Mouse (Mus musculus): ENCODE measurements around the gene Smg1.

Gene Smg1

DNA sequence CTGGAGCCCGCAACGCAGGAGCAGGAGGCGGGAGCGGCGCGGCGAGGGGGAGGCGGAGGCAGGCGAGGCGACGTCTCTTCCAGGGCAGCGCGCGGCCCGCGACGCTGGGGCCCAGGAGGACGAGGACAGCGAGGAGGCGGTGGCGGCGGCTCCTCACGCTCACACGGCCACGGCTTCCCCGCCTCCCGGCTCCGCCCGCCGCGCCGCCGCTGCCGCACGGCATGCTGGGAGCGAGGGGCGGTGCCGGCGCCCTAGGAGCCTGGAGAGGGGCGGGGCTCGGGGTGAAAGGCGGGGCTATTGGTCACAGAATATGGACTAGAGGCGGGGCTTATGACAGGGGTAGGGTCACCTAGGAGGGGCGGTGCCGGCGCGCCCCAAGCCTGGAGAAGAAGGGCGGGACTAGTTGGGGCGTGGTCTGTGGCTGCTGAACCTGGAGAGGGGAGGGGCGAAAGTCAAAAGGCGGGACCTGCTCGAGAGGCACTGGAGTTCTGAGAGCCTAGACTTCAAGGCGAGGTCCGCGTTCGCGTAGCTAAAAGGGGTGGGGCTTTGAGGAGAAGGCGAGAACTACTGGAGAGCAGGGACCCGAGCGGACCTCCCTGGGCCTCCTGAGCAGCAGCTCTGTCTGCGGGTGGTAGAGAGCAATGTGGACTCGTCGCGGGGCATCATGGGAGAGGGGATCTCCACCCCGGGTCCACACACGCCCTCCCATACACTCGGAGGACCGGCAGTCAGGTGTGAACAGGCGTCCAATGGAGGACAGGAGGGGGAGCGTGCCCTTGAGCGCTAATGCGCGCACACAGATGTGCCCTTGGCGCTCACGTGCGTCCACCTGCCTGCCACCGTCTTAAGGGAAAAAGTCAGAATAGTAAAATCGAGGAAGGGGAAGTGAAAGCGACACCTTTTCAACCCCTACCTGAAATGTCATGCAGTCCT is at the start of gene Smg1:
Gene Smg1, minus strand, starts transcription at position 218 of the 933 bp plus-strand sequence.
- DNase-seq (ENCODE audit: low spot score) = peak; percentile 98

DNA sequence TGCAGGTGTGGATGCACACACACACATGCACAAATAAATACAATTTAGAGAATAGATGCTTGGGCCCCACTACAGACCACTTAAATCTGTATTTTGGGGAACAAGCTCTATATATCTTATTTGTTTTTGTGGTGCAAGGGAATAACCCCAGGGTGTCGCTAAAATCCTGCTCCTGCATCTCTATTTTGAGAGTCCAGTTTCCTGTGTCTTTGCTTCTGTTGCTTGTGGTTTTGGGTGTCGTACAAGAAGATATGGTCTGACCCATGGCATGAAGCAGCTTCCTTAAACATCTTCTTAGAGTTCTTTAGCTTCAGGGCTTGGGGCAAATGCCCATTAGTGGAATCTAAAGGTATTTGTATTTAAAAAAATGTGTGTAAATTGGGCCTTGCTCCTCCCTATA is 39.7 kb upstream of the Smg1 start:
- no peak for DNase-seq (ENCODE audit: low spot score)

DNA sequence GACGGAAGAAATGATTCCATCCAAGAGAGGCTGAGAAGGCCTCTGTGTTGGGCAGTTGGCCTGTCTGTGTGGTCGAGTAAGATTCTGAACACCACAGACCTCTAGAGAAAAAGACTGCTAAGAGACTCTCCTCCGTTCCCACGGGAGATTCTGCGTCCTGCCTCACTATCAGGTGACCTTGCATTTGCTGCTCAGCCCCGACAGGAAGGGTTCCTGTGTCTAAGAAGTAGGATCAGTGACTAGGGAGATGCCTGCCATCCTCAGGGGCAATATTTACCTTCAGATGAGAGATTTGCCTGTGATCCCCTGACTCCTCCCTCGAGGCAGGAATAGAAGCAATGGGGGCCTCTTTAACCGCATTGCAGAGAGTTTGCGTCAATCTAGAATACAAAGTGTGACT is 39.1 kb upstream of the Smg1 start:
- DNase-seq (ENCODE audit: low spot score) = no peak

DNA sequence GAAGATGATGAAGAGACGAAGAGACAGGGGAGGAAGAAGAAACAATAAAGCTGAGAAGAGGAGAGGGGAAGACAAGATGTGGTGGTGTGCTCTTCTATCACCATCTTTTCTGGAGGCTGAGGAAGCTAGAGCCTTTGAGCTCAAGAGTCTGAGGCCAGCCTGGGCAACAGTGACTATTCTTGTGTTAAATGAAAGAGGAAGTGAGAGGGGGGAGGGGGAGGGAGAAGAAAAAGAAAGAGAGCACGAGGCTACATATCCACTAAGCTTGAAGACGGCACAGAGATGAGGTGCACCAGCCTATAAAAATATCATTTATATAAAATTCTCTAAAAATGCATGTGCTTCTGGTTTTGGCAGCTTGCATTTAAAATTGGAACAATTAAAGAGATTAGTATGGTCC is 36.1 kb upstream of the Smg1 start:
- no peak for DNase-seq (ENCODE audit: low spot score)

DNA sequence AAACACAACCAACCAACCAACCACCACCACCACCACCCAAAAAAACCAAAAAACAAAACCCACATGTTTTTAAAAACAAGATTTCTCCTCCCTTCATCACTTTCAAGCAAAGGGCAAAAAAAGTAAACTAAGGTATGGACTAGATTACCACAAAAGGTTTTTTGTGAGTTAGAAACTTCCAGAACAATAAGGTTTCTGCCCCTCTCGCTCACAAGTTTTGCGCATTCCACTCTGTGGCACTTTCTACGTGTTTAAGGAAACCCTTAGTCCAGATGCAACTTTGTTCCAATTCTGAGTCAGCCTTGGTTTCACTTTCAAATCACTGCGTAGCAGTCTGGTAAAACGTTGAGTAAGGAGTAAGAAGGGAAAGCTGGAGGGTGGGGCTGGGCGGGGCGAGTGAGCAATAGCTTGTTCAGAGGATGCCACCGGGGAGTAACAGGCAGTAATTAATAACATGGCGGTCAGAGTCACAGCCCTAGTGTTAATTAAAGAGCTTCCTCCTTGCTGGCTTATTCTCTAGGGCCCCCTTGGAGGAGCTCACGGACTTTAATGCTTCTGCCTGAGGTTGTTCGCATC is 34.0 kb upstream of the Smg1 start:
- no peak for DNase-seq (ENCODE audit: low spot score)

DNA sequence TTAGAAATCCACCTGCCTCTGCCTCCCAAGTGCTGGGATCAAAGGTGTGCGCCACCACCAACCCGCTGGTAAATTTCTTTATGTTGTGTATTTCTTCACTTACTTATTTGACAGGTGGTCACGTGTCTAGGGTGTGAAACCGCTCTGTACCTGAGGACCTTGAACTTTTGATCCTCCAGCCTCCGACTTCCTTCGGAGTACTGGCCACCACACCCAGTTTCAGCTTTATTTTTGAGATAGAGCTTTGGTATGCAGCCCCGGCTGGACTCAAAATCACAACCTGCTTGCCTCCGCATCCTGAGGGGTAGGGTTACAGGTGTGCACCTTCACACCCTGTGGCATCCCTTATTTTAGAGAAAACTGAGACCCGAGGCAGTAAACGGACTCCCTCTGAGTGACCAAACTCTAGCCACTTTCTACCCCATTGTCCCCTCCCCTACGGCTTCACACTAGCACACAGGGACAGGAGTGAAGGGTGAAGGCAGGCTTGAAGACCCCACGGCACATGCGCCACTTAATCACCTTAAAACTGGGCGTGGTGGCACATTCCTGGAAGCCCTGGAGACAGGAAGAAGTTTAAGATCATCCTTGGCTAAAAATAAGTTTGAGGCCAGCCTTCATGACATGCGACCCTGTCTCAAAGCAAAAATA is 33.3 kb upstream of the Smg1 start:
- no peak for DNase-seq (ENCODE audit: low spot score)

DNA sequence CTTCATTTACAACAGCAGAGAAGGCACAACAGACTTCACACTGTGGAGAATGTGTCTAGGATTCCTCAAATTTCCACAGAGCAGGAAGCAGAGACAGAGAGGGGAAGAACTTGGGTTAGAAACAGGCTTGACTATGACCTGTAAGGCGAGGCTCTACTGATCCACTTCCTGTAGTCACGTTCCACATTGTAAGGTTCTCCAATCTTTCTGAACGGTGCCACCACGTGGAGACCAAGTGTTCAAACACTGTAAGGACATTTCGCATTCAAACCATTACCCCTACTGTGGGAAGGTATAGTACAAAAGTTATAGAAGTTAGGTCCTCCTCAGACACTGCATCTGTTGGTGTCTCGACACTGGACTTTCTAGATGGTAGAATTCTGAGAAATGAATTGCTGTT is 31.8 kb upstream of the Smg1 start:
- no peak for DNase-seq (ENCODE audit: low spot score)

DNA sequence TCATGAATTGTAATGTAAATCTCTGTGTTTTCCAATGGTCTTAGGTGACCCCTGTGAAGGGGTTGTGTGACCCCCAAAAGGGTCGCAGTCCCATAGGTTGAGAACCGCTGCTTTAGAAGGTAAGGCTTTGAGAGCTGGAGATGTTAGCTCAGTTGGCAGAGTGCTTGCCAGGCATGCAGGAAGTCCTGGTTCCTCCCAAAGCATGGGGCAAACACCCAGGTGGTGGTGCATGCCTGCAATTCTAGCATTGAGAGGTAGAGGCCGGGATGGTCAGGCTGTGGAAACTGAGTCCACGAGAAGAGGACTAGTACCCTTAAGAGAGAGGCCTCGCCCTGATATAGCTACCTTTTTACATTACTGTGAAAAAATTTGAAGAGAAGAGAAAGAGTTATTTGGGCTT is 31.4 kb upstream of the Smg1 start:
- DNase-seq (ENCODE audit: low spot score) = no peak

DNA sequence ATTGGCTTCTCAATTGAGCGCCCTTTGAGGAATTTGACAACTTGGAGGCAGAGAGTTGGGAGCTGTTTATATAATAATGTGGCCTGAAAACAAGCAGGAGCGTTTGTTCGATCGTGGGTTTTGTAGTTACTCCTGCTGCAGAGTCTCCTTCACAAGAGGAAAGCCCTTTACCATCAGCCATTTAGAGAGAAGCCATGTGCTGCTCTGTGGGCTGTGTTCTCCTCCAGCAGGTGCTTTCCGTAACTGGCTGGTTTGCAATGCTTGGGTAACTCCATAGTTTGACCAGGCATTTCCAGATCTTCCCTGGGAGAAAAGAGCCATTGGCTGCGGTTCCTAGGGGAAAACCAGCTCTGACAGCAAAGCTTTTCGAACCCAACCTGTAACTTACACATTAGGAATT is 30.7 kb upstream of the Smg1 start:
- no peak for DNase-seq (ENCODE audit: low spot score)

DNA sequence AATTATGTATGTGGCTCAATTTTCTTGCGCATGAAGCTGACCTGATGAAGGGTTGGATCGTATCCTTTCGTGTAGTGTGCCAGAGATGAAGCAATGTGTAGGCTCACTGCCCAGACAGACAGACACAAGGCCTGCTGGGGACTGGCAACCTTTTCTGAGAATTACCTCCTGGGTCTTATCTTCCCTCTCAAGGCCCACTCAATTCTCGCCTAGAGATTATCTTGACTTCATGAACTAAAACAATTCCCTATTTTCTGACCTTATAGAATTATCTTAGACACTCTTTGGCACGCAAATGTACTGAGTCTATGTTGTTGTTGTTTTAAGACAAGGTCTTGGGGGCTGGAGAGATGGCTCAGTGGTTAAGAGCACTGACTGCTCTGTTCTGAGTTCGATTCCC is 22.6 kb upstream of the Smg1 start:
- no peak for DNase-seq (ENCODE audit: low spot score)

DNA sequence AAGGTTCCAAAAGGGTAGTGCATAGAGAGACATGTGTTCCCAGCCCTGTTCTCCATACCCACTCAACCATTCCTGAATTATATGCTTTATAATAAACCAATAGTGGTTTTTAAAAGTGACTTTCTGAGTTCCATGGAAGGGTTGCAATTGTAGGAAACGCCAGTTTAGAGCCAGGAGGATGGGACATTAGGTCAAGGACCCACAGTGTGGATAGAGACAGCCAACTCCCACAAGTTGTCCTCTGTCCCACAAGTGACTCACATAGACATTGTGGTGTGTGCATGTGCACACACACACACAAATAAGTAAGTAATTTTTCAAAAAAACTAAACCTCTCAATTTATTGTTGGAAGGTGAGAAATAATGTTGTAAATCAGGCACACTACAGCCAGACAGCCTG is 20.1 kb upstream of the Smg1 start:
- no peak for DNase-seq (ENCODE audit: low spot score)

DNA sequence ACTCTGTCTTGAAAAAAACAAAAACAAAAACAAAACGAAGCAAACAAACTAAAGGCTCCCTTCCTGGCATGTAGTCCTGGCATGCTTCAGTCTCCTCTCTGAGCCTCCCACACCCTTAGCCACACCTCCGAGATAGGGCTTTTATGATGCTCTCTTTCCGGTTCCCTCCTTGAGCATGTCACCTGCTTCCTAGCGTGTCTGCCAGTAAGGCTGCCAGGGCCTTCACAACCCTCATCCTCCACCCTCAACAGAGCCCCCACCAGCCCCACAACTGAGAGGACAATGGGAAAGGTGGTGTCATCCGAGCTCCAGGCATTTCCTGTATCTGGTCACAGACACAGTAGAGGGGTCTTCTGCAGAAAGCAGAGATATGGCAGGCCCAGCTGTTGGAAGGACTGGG is 18.9 kb upstream of the Smg1 start:
- no peak for DNase-seq (ENCODE audit: low spot score)

DNA sequence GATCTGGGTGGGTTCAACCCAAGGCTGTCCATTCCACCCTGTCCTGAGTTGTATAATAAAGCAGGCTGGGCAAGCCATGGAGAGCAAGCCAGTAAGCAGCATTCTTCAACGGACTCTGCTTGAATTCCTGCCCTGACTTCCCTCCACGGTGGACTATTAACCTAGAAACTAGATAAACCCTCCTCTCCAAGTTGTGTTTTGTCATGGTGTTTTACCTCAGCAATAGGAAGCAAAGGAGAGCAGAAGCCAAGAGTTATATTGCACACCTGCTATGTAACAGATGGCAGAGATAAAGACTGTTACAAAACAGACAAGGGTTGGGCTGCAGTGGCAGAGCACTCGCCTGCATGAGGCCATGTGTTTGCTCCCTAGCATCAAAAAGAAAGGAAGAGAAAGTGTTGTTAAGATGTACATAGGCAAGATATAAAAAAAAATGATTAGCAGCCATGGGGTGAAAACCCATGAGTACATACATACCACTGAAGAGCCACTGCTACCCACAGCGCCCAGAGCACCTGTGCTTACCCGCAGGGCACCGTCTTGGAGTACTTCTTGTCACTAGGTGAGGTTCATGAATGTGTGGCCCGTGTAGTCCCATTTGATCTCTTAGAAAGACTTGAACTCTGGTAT is 16.3 kb upstream of the Smg1 start:
- DNase-seq (ENCODE audit: low spot score) = no peak

DNA sequence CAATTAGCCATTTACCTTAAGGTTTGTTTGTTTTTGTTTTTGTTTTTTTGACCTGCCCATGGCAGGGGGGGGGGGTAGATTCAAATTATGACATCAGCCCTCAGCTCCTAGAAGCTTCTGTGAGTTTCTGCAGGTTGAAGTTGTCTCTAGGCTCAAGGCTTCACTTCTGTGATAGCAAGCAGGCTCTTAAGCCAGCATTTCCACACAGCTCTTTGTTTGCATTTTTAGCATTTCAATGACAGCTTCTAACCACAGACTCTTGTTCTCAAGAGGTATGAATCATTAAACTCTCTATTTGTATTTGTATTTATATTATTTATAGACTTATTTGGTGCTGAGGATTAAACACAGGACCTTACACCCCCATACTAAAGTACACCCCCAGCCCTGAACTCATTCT is 15.0 kb upstream of the Smg1 start:
- no peak for DNase-seq (ENCODE audit: low spot score)

DNA sequence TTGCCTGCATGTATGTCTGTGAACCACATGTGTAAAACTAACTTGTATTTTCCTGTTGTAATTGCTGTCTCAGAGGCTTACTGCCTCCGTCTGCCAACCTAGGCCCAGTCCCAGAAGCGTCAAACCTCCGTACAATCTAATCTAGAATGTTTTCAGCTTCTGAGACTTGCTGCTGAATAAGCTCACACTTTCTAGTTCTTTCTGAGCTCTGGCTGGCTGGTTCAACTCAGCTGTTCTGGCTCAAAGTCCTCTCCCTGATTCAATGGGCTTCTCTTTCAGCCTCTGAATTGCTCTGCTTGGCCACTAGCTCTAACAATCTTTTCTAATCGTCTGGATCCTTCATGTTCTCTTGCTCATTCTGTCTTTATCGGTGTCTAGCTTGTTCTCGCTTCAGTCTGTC is 13.3 kb upstream of the Smg1 start:
- DNase-seq (ENCODE audit: low spot score) = no peak

DNA sequence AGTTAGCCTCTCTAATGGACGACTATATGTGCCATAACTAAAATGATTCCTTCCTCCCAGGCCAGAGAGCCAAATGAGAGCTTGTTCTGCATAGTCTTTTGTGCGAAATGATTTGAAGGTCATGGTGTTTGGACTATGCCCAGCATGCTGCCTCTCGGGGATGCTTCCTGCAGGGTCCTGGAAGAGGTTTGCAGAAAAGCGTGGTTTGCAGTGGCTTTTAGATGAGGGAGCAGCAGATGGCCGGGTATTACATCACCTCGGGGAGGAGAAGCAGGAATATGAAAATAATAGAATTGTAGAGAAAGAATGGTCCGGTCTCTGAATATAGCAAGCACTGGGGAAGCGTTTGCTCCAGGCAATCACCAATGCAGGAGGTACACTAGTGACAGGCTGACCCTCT is 11.0 kb upstream of the Smg1 start:
- DNase-seq (ENCODE audit: low spot score) = peak; percentile 47

DNA sequence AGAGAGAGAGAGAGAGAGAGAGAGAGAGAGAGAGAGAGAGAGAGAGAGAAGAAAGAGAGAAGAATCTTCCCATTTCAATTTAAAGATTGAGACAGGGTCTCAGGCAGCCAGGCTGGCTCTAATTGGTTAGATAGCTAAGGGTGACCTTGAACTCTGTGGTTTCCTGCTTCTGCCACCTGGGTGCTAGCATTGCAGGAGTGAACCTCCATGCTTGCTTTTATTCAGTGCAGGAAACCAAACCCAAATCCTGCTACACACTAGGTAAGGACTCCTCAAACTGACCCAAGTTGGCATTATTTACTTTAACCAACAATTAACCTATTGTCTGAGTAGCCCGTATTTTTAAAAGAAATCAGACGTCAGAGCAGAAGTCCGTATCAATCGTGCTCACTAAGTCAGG is 10.5 kb upstream of the Smg1 start:
- no peak for DNase-seq (ENCODE audit: low spot score)

DNA sequence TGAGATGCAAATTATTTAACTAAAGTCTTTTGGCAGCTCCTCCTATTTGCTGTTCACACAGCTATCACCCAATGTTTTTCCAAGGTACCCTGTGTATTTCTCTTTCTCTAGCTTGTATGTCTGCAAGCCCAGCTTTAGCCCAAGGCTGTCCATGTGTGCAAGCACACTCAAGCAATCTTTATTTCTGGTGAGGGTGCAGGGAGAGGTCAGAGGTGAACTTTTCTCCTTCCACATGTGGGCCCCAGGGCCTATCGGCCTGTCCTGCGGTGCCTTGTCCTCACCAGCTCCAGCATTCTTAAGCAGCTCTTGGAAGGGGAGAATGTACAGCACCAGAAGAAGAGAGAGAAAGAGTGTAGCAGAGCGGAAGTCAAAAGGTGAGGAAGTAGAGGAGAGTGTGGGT is 9.5 kb upstream of the Smg1 start:
- DNase-seq (ENCODE audit: low spot score) = no peak

DNA sequence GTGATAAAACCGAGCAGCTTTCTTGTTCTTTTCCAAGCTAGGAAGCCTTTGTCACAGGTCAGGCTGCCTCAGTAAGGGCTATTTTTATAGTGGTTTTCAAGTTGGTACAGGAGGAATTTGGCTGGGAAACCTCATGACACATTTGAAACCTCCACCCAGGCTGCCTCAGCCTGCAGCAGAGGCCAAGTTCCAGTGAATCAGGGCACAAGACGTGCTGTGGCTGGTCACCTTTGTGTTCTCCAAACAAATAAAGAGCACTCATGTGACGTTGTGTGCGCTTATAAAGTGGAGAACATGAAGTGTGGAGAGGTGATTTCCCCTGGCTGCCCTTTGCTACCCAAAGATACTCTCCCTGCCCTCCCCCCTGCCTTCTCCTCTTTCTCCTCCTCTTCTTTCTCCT is 8.9 kb upstream of the Smg1 start:
- DNase-seq (ENCODE audit: low spot score) = no peak

DNA sequence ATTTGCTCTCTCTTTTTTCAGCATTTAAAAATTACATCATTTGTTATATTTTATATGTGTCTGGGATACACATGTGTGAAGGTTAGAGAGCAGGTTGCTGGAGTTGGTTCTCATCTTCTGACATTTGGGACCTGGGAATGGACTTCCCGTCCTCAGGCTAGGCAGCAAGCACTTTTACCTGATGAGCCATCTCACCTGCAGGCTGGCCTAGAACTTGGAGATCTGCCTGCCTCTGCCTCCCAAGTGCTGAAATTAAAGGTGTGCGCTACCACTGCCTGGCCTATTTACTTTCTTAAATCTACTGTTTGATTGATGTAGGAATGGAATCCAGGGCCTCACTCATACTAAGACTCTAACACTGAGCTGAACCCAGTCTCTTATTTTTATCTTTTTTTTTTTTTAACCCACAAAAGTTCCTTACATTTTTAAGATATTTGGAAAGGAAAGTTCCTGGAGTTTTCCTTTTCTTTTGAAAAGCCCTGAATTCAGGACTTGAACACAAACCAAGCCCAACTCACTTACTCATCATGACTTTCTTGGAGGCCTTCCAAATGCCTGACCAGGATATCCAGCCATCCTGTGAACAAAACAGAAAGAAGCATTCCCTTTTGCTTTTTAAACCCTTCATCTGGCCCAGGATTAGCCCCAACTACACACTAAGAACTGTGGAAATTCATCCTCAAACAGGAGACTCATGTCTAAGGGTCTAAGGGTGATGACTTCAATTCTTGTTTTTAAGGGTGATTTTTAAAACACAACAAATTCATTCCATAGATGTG is 8.1 kb upstream of the Smg1 start:
- DNase-seq (ENCODE audit: low spot score) = no peak

DNA sequence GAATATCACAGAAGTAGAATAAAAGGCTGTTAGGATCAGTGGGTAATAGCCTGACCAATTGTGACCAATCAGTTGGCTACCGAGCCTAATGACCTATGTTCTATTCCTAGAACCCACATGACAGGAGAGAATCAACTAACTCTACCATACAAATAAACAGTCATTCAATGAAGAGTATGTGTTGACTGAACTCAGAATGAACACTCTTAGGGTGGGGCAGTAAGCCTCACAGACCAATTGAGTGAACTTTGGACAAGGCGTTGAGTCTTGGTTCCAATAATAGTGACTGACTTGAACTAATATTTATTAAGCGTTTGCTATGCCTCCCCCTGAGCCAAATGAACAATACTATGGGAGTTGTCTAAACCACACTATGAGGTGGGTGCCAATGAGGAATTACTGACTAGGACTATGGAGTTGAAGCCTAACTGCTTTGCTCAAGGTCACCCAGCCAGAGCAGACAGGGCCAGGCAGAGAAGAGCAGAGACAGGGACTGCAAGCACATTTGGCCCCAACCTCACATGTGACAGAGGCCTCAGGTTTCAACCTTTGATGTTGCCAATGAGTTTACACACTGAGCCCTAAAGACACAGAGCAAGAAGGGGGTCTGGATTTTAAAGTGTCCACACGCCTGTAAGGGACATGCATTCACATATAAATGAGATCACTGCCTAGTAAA is 7.2 kb upstream of the Smg1 start:
- no peak for DNase-seq (ENCODE audit: low spot score)

DNA sequence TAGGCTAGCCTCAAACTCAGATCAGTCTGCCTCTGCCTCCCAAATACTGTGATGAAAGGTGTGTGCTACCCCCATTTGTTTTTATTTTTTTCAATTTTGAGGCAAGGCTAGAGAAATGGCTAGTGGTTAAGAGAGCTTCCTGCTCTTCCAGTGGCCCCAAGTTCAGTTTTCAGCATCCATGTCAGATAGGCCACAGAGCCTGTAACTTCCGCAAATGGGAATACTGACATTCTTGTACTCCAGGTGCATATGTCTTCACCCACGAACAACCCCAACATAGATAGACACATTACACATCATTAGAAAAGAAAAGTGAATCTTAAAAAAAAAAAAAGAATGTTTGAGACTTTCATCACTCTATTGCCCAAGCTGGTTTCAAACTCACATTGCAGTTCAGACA is 6.1 kb upstream of the Smg1 start:
- no peak for DNase-seq (ENCODE audit: low spot score)
